Mouse (Mus musculus): ENCODE data around the gene Slc5a8. TPM values are rescaled to one million over a fixed set of nuclear protein-coding genes. Genes with fewer than 3 reads are reported as not detected.
A peak's percentile ranks its signal among the peaks of the same experiment; 100 is the strongest.

Gene Slc5a8
- polyA plus RNA-seq, 1 experiment: 0.10 TPM

- no peak for TF ChIP-seq EP300 (IDR thresholded peaks at IDR 0.05; ENCODE audit: insufficient read depth, low read depth, low read length)
- no peak for TF ChIP-seq POLR2A (IDR thresholded peaks at IDR 0.05; ENCODE audit: insufficient read depth, low read length)
- TF ChIP-seq CTCF (IDR thresholded peaks at IDR 0.05; ENCODE audit: low read depth, low read length): no peak
- no peaks in the 10 kb centered on the region for H3K36me3 ChIP-seq (ENCODE audit: control insufficient read depth, insufficient read depth, low read length, poor library complexity, severe bottlenecking)
- no peak overlapping the region for H3K9ac ChIP-seq (ENCODE audit: low read depth, poor library complexity, severe bottlenecking)
- H3K9me3 ChIP-seq (replicated peaks; ENCODE audit: control insufficient read depth, insufficient read depth, low read length, poor library complexity, severe bottlenecking): no peaks in the 10 kb centered on the region
- no peak overlapping the region for H3K27ac ChIP-seq (ENCODE audit: insufficient read depth, low read length)
- H3K4me3 ChIP-seq (ENCODE audit: low read depth, low read length): peak overlapping the region; percentile 59
- H3K4me1 ChIP-seq (ENCODE audit: control insufficient read depth, insufficient read depth, low read length): no peaks in the 10 kb centered on the region
- H3K27me3 ChIP-seq (ENCODE audit: control insufficient read depth, insufficient read depth, low read length, poor library complexity, severe bottlenecking): peaks cover 4% of the 10 kb centered on the region
Measured at GRCm38 (mm10) chr10:88886114-88886513, 322 bp downstream of the Slc5a8 start.

GRCm38 (mm10) chr10:88888376-88888775 is 2.6 kb downstream of the Slc5a8 start:
- Histone ChIP-seq H3K4me3 (ENCODE audit: low read depth, low read length) (no peak overlapping the region), H3K36me3 (ENCODE audit: control insufficient read depth, insufficient read depth, low read length, poor library complexity, severe bottlenecking) (no peaks in the 10 kb centered on the region), H3K4me1 (ENCODE audit: control insufficient read depth, insufficient read depth, low read length) (no peaks in the 10 kb centered on the region), H3K27me3 (ENCODE audit: control insufficient read depth, insufficient read depth, low read length, poor library complexity, severe bottlenecking) (peaks cover 4% of the 10 kb centered on the region), H3K27ac (ENCODE audit: insufficient read depth, low read length) (no peak overlapping the region), H3K9ac (ENCODE audit: low read depth, poor library complexity, severe bottlenecking) (no peak overlapping the region), H3K9me3 (replicated peaks; ENCODE audit: control insufficient read depth, insufficient read depth, low read length, poor library complexity, severe bottlenecking) (no peaks in the 10 kb centered on the region)
- no peak for TF ChIP-seq POLR2A (IDR thresholded peaks at IDR 0.05; ENCODE audit: insufficient read depth, low read length)
- TF ChIP-seq CTCF (IDR thresholded peaks at IDR 0.05; ENCODE audit: low read depth, low read length): no peak
- no peak for TF ChIP-seq EP300 (IDR thresholded peaks at IDR 0.05; ENCODE audit: insufficient read depth, low read depth, low read length)

DNA sequence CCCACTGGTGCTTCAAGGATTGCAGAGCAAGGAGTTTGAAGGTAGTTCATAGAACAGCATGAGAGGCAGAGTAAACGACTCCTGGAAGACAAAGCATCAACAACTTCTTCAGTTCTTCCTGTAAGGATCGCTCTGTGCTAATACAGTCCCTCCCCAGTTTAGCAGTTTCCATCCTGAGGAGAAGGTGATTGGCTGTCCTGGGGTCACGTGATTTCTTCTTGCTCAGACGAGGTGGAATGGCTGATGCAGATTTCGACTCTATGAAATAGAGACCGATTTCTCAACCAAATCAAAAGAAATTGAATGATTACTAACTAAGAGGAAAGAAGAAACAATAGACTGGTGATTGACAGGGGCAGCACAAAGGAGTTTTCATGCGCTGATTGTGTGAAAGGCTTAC is 5.6 kb downstream of the Slc5a8 start:
- no peaks in the 10 kb centered on the region for H3K4me1 ChIP-seq (ENCODE audit: control insufficient read depth, insufficient read depth, low read length)
- H3K9ac ChIP-seq (ENCODE audit: low read depth, poor library complexity, severe bottlenecking): no peak overlapping the region
- H3K36me3 ChIP-seq (ENCODE audit: control insufficient read depth, insufficient read depth, low read length, poor library complexity, severe bottlenecking): no peaks in the 10 kb centered on the region
- no peak overlapping the region for H3K27ac ChIP-seq (ENCODE audit: insufficient read depth, low read length)
- no peaks in the 10 kb centered on the region for H3K9me3 ChIP-seq (replicated peaks; ENCODE audit: control insufficient read depth, insufficient read depth, low read length, poor library complexity, severe bottlenecking)
- no peak overlapping the region for H3K4me3 ChIP-seq (ENCODE audit: low read depth, low read length)
- peaks cover 2% of the 10 kb centered on the region for H3K27me3 ChIP-seq (ENCODE audit: control insufficient read depth, insufficient read depth, low read length, poor library complexity, severe bottlenecking)
- TF ChIP-seq POLR2A (IDR thresholded peaks at IDR 0.05; ENCODE audit: insufficient read depth, low read length) (no peak), EP300 (IDR thresholded peaks at IDR 0.05; ENCODE audit: insufficient read depth, low read depth, low read length) (no peak), CTCF (IDR thresholded peaks at IDR 0.05; ENCODE audit: low read depth, low read length) (no peak)

DNA sequence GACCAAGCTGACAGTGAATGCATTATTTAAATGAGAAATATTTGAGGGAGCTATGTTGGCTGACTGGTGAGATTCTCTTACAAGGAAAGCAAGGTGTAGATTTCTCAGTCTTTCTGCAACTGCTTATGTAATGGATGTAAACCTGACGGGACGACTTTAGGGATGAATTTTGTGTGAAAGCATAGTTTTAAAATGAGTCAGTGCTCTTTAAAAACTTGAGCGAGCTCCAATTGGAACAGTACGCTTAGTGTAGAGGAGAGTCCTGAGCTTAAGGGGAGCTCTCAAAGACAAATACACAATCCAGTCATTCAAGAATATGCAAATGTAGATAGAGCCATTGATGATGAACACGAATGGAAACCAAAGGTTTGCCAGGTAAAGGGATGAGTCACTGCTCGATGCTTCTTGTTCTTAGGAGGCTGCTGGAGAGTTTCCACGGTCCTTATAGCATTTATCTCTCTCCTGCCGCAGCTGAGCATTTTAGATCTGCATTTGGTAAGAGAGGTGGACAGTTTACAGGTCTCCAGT is 6.8 kb downstream of the Slc5a8 start:
- H3K27me3 ChIP-seq (ENCODE audit: control insufficient read depth, insufficient read depth, low read length, poor library complexity, severe bottlenecking): no peaks in the 10 kb centered on the region
- no peaks in the 10 kb centered on the region for H3K36me3 ChIP-seq (ENCODE audit: control insufficient read depth, insufficient read depth, low read length, poor library complexity, severe bottlenecking)
- no peak overlapping the region for H3K4me3 ChIP-seq (ENCODE audit: low read depth, low read length)
- H3K9me3 ChIP-seq (replicated peaks; ENCODE audit: control insufficient read depth, insufficient read depth, low read length, poor library complexity, severe bottlenecking): no peaks in the 10 kb centered on the region
- TF ChIP-seq CTCF (IDR thresholded peaks at IDR 0.05; ENCODE audit: low read depth, low read length): no peak
- no peak for TF ChIP-seq POLR2A (IDR thresholded peaks at IDR 0.05; ENCODE audit: insufficient read depth, low read length)
- TF ChIP-seq EP300 (IDR thresholded peaks at IDR 0.05; ENCODE audit: insufficient read depth, low read depth, low read length): no peak
- H3K9ac ChIP-seq (ENCODE audit: low read depth, poor library complexity, severe bottlenecking): no peak overlapping the region
- no peak overlapping the region for H3K27ac ChIP-seq (ENCODE audit: insufficient read depth, low read length)
- H3K4me1 ChIP-seq (ENCODE audit: control insufficient read depth, insufficient read depth, low read length): no peaks in the 10 kb centered on the region

DNA sequence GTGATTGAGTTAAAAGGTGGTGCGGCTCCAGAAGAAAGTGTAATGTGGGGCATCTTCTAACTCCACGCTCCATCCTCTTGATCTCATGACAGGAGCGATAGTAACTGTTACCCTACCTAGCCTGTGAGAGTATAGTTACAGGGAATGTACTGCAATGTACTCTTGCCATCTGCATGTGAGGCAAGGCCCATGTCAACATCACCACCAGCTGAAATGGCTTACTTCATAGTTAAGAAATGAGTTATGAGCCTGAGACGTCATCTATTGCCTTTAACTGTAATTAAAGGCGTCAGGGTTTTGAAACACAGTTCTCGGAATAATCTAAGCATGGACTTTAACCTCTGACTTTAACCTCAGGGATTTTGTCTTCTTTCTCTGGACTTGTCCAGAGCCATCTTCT is 11.2 kb downstream of the Slc5a8 start:
- Histone ChIP-seq H3K9ac (ENCODE audit: low read depth, poor library complexity, severe bottlenecking) (no peak overlapping the region), H3K36me3 (ENCODE audit: control insufficient read depth, insufficient read depth, low read length, poor library complexity, severe bottlenecking) (no peaks in the 10 kb centered on the region), H3K4me1 (ENCODE audit: control insufficient read depth, insufficient read depth, low read length) (no peaks in the 10 kb centered on the region), H3K9me3 (replicated peaks; ENCODE audit: control insufficient read depth, insufficient read depth, low read length, poor library complexity, severe bottlenecking) (no peaks in the 10 kb centered on the region), H3K4me3 (ENCODE audit: low read depth, low read length) (no peak overlapping the region), H3K27ac (ENCODE audit: insufficient read depth, low read length) (no peak overlapping the region), H3K27me3 (ENCODE audit: control insufficient read depth, insufficient read depth, low read length, poor library complexity, severe bottlenecking) (no peaks in the 10 kb centered on the region)
- no peak for TF ChIP-seq CTCF (IDR thresholded peaks at IDR 0.05; ENCODE audit: low read depth, low read length)
- TF ChIP-seq EP300 (IDR thresholded peaks at IDR 0.05; ENCODE audit: insufficient read depth, low read depth, low read length): no peak
- no peak for TF ChIP-seq POLR2A (IDR thresholded peaks at IDR 0.05; ENCODE audit: insufficient read depth, low read length)

GRCm38 (mm10) chr10:88949649-88950296 is 64.0 kb downstream of the Slc5a8 start:
- Histone ChIP-seq H3K27me3 (ENCODE audit: control insufficient read depth, insufficient read depth, low read length, poor library complexity, severe bottlenecking) (no peaks in the 10 kb centered on the region), H3K27ac (ENCODE audit: insufficient read depth, low read length) (no peak overlapping the region), H3K9ac (ENCODE audit: low read depth, poor library complexity, severe bottlenecking) (no peak overlapping the region), H3K36me3 (ENCODE audit: control insufficient read depth, insufficient read depth, low read length, poor library complexity, severe bottlenecking) (no peaks in the 10 kb centered on the region), H3K4me1 (ENCODE audit: control insufficient read depth, insufficient read depth, low read length) (no peaks in the 10 kb centered on the region), H3K9me3 (replicated peaks; ENCODE audit: control insufficient read depth, insufficient read depth, low read length, poor library complexity, severe bottlenecking) (no peaks in the 10 kb centered on the region), H3K4me3 (ENCODE audit: low read depth, low read length) (no peak overlapping the region)
- TF ChIP-seq POLR2A (IDR thresholded peaks at IDR 0.05; ENCODE audit: insufficient read depth, low read length) (no peak), EP300 (IDR thresholded peaks at IDR 0.05; ENCODE audit: insufficient read depth, low read depth, low read length) (no peak), CTCF (IDR thresholded peaks at IDR 0.05; ENCODE audit: low read depth, low read length) (no peak)
